Mouse (Mus musculus): ENCODE measurements around the gene Zfp777.

Zfp777 gene

GRCm38 (mm10) chr6:48049273-48050065 lies 758 bp upstream of the Zfp777 start:
- Histone ChIP-seq H3K9me3 (ENCODE audit: low read length) (no peaks in the 10 kb centered on the region), H3K4me1 (replicated peaks; ENCODE audit: low read depth, low read length) (peaks cover 26% of the 10 kb centered on the region), H3K27me3 (ENCODE audit: insufficient read depth, low read length) (peaks cover 28% of the 10 kb centered on the region), H3K4me3 (replicated peaks; ENCODE audit: low read length) (peak overlapping the region; percentile 85), H3K36me3 (ENCODE audit: insufficient read depth, low read length) (peaks cover 7% of the 10 kb centered on the region)
- no peak for TF ChIP-seq CTCF (conservative IDR thresholded peaks at IDR 0.05; ENCODE audit: low read length)
- no peak for TF ChIP-seq POU5F1 (IDR thresholded peaks at IDR 0.05; ENCODE audit: borderline replicate concordance, low read length)
- no peak for TF ChIP-seq NANOG (IDR thresholded peaks at IDR 0.05; ENCODE audit: borderline replicate concordance, low read length)

GRCm38 (mm10) chr6:48047450-48048351 lies 1.0 kb downstream of the Zfp777 start:
- peaks cover 24% of the 10 kb centered on the region for H3K36me3 ChIP-seq (ENCODE audit: insufficient read depth, low read length)
- H3K4me3 ChIP-seq (replicated peaks; ENCODE audit: low read length) = peak overlapping the region; percentile 85
- H3K4me1 ChIP-seq (replicated peaks; ENCODE audit: low read depth, low read length) = peaks cover 38% of the 10 kb centered on the region
- no peaks in the 10 kb centered on the region for H3K9me3 ChIP-seq (ENCODE audit: low read length)
- peaks cover 28% of the 10 kb centered on the region for H3K27me3 ChIP-seq (ENCODE audit: insufficient read depth, low read length)
- TF ChIP-seq POU5F1 (IDR thresholded peaks at IDR 0.05; ENCODE audit: borderline replicate concordance, low read length) = no peak
- TF ChIP-seq NANOG (IDR thresholded peaks at IDR 0.05; ENCODE audit: borderline replicate concordance, low read length) = no peak
- TF ChIP-seq CTCF (conservative IDR thresholded peaks at IDR 0.05; ENCODE audit: low read length) = no peak

GRCm38 (mm10) chr6:48047114-48047449 lies 1.6 kb downstream of the Zfp777 start:
- Histone ChIP-seq H3K36me3 (ENCODE audit: insufficient read depth, low read length) (peaks cover 31% of the 10 kb centered on the region), H3K4me1 (replicated peaks; ENCODE audit: low read depth, low read length) (peaks cover 38% of the 10 kb centered on the region), H3K9me3 (ENCODE audit: low read length) (no peaks in the 10 kb centered on the region), H3K4me3 (replicated peaks; ENCODE audit: low read length) (peak overlapping the region; percentile 85), H3K27me3 (ENCODE audit: insufficient read depth, low read length) (peaks cover 28% of the 10 kb centered on the region)
- no peak for TF ChIP-seq CTCF (conservative IDR thresholded peaks at IDR 0.05; ENCODE audit: low read length)
- TF ChIP-seq POU5F1 (IDR thresholded peaks at IDR 0.05; ENCODE audit: borderline replicate concordance, low read length) = no peak
- TF ChIP-seq NANOG (IDR thresholded peaks at IDR 0.05; ENCODE audit: borderline replicate concordance, low read length) = no peak

- Histone ChIP-seq H3K36me3 (ENCODE audit: insufficient read depth, low read length) (peaks cover 77% of the 10 kb centered on the region), H3K4me1 (replicated peaks; ENCODE audit: low read depth, low read length) (peaks cover 27% of the 10 kb centered on the region), H3K27me3 (ENCODE audit: insufficient read depth, low read length) (no peaks in the 10 kb centered on the region), H3K9me3 (ENCODE audit: low read length) (peaks cover 9% of the 10 kb centered on the region), H3K4me3 (replicated peaks; ENCODE audit: low read length) (no peak overlapping the region)
- TF ChIP-seq POU5F1 (IDR thresholded peaks at IDR 0.05; ENCODE audit: borderline replicate concordance, low read length) (no peak), NANOG (IDR thresholded peaks at IDR 0.05; ENCODE audit: borderline replicate concordance, low read length) (no peak; the same call in 1 of the 2 replicates), CTCF (conservative IDR thresholded peaks at IDR 0.05; ENCODE audit: low read length) (no peak)
Measured at GRCm38 (mm10) chr6:48032661-48033060, 16.1 kb downstream of the Zfp777 start.

GRCm38 (mm10) chr6:48025905-48026660 lies 22.6 kb downstream of the Zfp777 start:
- Histone ChIP-seq H3K36me3 (ENCODE audit: insufficient read depth, low read length) (peaks cover 82% of the 10 kb centered on the region), H3K9me3 (ENCODE audit: low read length) (peaks cover 63% of the 10 kb centered on the region), H3K27me3 (ENCODE audit: insufficient read depth, low read length) (peaks cover 9% of the 10 kb centered on the region; the same call in 1 of the 2 replicates), H3K4me1 (replicated peaks; ENCODE audit: low read depth, low read length) (peaks cover 43% of the 10 kb centered on the region), H3K4me3 (replicated peaks; ENCODE audit: low read length) (peak overlapping the region; percentile 73; the same call in 1 of the 2 replicates)
- TF ChIP-seq POU5F1 (IDR thresholded peaks at IDR 0.05; ENCODE audit: borderline replicate concordance, low read length) (no peak), NANOG (IDR thresholded peaks at IDR 0.05; ENCODE audit: borderline replicate concordance, low read length) (no peak), CTCF (conservative IDR thresholded peaks at IDR 0.05; ENCODE audit: low read length) (peak; percentile 18; the same call in 1 of the 2 replicates)

GRCm38 (mm10) chr6:48024994-48025345 lies 23.7 kb downstream of the Zfp777 start:
- H3K9me3 ChIP-seq (ENCODE audit: low read length) = peaks cover 63% of the 10 kb centered on the region
- H3K4me1 ChIP-seq (replicated peaks; ENCODE audit: low read depth, low read length) = peaks cover 41% of the 10 kb centered on the region
- peak overlapping the region; percentile 73 for H3K4me3 ChIP-seq (replicated peaks; ENCODE audit: low read length)
- H3K36me3 ChIP-seq (ENCODE audit: insufficient read depth, low read length) = peaks cover 72% of the 10 kb centered on the region
- TF ChIP-seq POU5F1 (IDR thresholded peaks at IDR 0.05; ENCODE audit: borderline replicate concordance, low read length) (no peak), CTCF (conservative IDR thresholded peaks at IDR 0.05; ENCODE audit: low read length) (no peak), NANOG (IDR thresholded peaks at IDR 0.05; ENCODE audit: borderline replicate concordance, low read length) (no peak)
- peaks cover 9% of the 10 kb centered on the region; the same call in 1 of the 2 replicates for H3K27me3 ChIP-seq (ENCODE audit: insufficient read depth, low read length)

GRCm38 (mm10) chr6:48024330-48024993 lies 24.2 kb downstream of the Zfp777 start:
- peaks cover 41% of the 10 kb centered on the region for H3K4me1 ChIP-seq (replicated peaks; ENCODE audit: low read depth, low read length)
- H3K4me3 ChIP-seq (replicated peaks; ENCODE audit: low read length) = peak overlapping the region; percentile 73
- H3K27me3 ChIP-seq (ENCODE audit: insufficient read depth, low read length) = peaks cover 9% of the 10 kb centered on the region; the same call in 1 of the 2 replicates
- TF ChIP-seq CTCF (conservative IDR thresholded peaks at IDR 0.05; ENCODE audit: low read length) (no peak), POU5F1 (IDR thresholded peaks at IDR 0.05; ENCODE audit: borderline replicate concordance, low read length) (peak; percentile 7; the same call in 1 of the 2 replicates)
- peaks cover 67% of the 10 kb centered on the region for H3K36me3 ChIP-seq (ENCODE audit: insufficient read depth, low read length)
- peaks cover 63% of the 10 kb centered on the region for H3K9me3 ChIP-seq (ENCODE audit: low read length)

All from E14TG2a.4 (cell line).